Mouse (Mus musculus): Measurements from ENCODE around the gene Slc20a1. TPM values are rescaled to one million over a fixed set of nuclear protein-coding genes. Genes with fewer than 3 reads are reported as not detected.

Slc20a1 gene
- polyA plus RNA-seq, 1 experiment from 2014 or later = 20.1 TPM

DNA sequence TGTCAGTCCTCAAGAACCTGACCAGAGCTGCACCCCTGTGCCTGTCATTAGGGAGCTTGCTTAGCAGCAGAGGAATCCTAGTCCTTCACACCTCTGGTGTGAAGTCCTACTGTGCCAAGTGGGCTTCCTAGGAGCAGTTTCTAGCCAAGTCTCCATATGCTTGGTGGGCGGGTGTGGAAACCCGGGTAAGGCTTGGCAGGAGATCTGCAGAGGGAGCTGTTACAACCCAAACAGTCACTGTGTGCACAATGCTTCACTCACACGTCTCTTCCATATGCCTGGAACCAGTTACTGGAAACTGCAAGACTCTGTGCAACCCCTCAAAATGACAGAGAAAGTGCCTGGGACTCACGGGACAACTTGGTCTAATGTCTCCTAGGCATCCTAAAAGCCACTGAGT, 33.5 kb downstream of the Slc20a1 start:
- no peak overlapping the region for H3K9ac ChIP-seq (ENCODE audit: low read length)
- 32% methylated on average over 4 of the region's 4 CpGs for WGBS
- peak; percentile 70 for ATAC-seq (ENCODE audit: low read depth)
- no peaks in the 10 kb centered on the region for H3K9me3 ChIP-seq (ENCODE audit: control insufficient read depth, low read length)
- H3K36me3 ChIP-seq (ENCODE audit: control insufficient read depth, insufficient read depth, low read length) = no peaks in the 10 kb centered on the region
- no peaks in the 10 kb centered on the region for H3K4me1 ChIP-seq (replicated peaks; ENCODE audit: control insufficient read depth, insufficient read depth, low read length)
- H3K4me2 ChIP-seq (ENCODE audit: low read depth, low read length) = no peak overlapping the region
- no peaks in the 10 kb centered on the region; the same call in 1 of the 2 replicates for H3K27me3 ChIP-seq (ENCODE audit: control insufficient read depth, insufficient read depth, low read depth, low read length)
- H3K27ac ChIP-seq (ENCODE audit: low read length) = no peak overlapping the region
- no peak overlapping the region for H3K4me3 ChIP-seq (ENCODE audit: low read length)

DNA sequence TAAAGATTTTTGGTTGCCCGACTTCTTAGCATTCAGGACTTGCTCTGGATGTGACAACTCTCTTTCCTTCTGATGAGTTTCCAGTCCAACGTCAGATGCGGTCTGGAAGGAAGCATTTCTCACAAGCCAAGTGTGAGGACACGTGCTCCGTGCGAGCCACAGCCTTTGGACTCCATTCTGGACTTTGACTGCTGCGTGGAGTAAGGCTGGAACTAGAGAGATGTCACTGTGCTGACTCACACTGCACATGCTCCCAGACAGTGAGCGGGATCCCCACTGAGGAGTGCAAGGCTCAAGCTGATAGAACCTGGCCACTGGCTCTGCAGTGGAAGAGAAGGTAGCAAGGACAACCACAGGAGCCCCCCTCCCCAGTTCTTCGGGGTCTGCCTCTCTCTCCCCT, 33.9 kb downstream of the Slc20a1 start:
- no peaks in the 10 kb centered on the region; the same call in 1 of the 2 replicates for H3K27me3 ChIP-seq (ENCODE audit: control insufficient read depth, insufficient read depth, low read depth, low read length)
- H3K36me3 ChIP-seq (ENCODE audit: control insufficient read depth, insufficient read depth, low read length) = no peaks in the 10 kb centered on the region
- H3K9ac ChIP-seq (ENCODE audit: low read length) = no peak overlapping the region
- no peak overlapping the region for H3K27ac ChIP-seq (ENCODE audit: low read length)
- no peaks in the 10 kb centered on the region for H3K9me3 ChIP-seq (ENCODE audit: control insufficient read depth, low read length)
- H3K4me2 ChIP-seq (ENCODE audit: low read depth, low read length) = no peak overlapping the region
- no peak overlapping the region for H3K4me3 ChIP-seq (ENCODE audit: low read length)
- ATAC-seq (ENCODE audit: low read depth) = no peak
- H3K4me1 ChIP-seq (replicated peaks; ENCODE audit: control insufficient read depth, insufficient read depth, low read length) = no peaks in the 10 kb centered on the region
- 71% methylated on average over 9 of the region's 9 CpGs for WGBS

DNA sequence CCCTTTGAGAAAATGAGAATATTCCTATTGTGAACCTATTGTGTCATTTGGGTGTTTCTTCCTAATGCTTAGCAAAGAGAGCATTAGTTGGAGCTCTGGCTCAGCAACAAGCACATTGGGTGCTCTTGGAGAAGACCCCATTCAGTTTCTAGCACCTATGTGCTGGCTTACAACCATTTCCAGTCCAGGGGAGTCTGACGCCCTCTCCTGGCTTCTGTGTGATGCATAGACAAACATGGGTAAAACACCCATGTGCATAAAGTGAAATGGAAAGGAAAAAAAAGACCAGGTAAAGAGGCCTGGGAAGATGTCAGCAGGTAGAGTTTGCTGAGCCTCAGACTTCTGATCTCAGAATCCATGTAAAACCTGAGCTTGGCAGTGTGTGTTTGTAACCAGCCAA, 34.7 kb downstream of the Slc20a1 start:
- H3K9me3 ChIP-seq (ENCODE audit: control insufficient read depth, low read length) = no peaks in the 10 kb centered on the region
- H3K4me3 ChIP-seq (ENCODE audit: low read length) = no peak overlapping the region
- H3K4me1 ChIP-seq (replicated peaks; ENCODE audit: control insufficient read depth, insufficient read depth, low read length) = no peaks in the 10 kb centered on the region
- H3K27ac ChIP-seq (ENCODE audit: low read length) = no peak overlapping the region
- H3K36me3 ChIP-seq (ENCODE audit: control insufficient read depth, insufficient read depth, low read length) = no peaks in the 10 kb centered on the region
- no peak overlapping the region for H3K9ac ChIP-seq (ENCODE audit: low read length)
- WGBS = 87% methylated on average over 1 of the region's 1 CpGs
- ATAC-seq (ENCODE audit: low read depth) = no peak
- no peaks in the 10 kb centered on the region; the same call in 1 of the 2 replicates for H3K27me3 ChIP-seq (ENCODE audit: control insufficient read depth, insufficient read depth, low read depth, low read length)
- H3K4me2 ChIP-seq (ENCODE audit: low read depth, low read length) = no peak overlapping the region

DNA sequence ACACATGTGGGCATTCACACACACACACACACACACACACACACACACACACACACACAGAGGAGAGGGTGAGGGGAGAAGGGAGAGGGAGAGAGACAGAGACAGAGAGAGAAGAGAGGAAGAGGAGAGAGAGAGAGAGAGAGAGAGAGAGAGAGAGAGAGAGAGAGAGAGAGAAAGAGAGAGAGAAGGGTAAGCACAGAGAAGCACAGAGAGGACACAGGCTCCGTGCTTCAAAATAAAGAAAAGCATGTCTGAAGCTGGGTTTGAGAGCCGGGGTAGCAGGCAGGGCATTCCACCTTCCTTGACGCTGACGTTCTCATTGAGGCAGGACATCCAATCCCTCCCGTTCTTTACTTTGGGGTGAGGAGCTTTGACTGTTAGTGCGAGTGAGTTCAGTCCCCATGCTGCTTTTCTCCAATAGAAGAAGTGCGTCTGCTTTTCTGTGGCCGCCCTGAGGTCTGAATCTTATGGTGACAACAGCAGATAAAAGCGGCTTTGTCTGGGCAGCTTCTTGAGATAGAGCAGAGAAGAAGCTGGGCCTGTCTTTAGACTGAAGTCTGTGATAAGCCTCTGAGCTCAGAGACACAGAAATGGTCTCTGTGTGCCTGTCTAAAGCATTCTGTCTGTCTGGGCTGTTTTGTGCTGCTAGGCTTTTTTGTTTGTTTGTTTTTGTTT, 35.4 kb downstream of the Slc20a1 start:
- no peak overlapping the region for H3K4me2 ChIP-seq (ENCODE audit: low read depth, low read length)
- H3K9me3 ChIP-seq (ENCODE audit: control insufficient read depth, low read length) = no peaks in the 10 kb centered on the region
- no peaks in the 10 kb centered on the region; the same call in 1 of the 2 replicates for H3K27me3 ChIP-seq (ENCODE audit: control insufficient read depth, insufficient read depth, low read depth, low read length)
- no peak for ATAC-seq (ENCODE audit: low read depth)
- no peak overlapping the region for H3K4me3 ChIP-seq (ENCODE audit: low read length)
- no peaks in the 10 kb centered on the region for H3K36me3 ChIP-seq (ENCODE audit: control insufficient read depth, insufficient read depth, low read length)
- no peak overlapping the region for H3K27ac ChIP-seq (ENCODE audit: low read length)
- 31% methylated on average over 9 of the region's 9 CpGs for WGBS
- H3K9ac ChIP-seq (ENCODE audit: low read length) = no peak overlapping the region
- H3K4me1 ChIP-seq (replicated peaks; ENCODE audit: control insufficient read depth, insufficient read depth, low read length) = no peaks in the 10 kb centered on the region

DNA sequence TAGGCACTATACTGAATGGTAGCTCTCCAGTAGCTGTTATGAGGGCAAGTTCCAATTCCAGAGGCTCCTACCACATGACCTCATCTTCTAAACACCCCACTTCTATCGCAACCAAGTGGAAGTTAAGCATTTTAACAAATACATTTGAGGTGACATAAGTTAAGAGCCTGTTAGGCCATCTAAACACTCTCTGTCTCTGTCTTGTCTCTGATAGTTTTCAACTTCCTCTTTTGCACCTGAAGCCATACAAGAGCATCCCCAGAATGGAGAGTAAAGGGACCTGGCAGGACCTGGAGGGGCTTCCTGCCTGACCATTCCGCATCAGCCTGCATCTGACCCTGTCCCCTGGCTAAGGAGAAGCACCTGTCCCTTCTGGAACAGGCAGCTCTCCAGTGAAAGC, 36.2 kb downstream of the Slc20a1 start:
- Histone ChIP-seq H3K9me3 (ENCODE audit: control insufficient read depth, low read length) (no peaks in the 10 kb centered on the region), H3K4me3 (ENCODE audit: low read length) (no peak overlapping the region), H3K27ac (ENCODE audit: low read length) (no peak overlapping the region), H3K27me3 (ENCODE audit: control insufficient read depth, insufficient read depth, low read depth, low read length) (no peaks in the 10 kb centered on the region; the same call in 1 of the 2 replicates), H3K4me2 (ENCODE audit: low read depth, low read length) (no peak overlapping the region), H3K9ac (ENCODE audit: low read length) (no peak overlapping the region), H3K36me3 (ENCODE audit: control insufficient read depth, insufficient read depth, low read length) (no peaks in the 10 kb centered on the region), H3K4me1 (replicated peaks; ENCODE audit: control insufficient read depth, insufficient read depth, low read length) (no peaks in the 10 kb centered on the region)
- 55% methylated on average over 2 of the region's 2 CpGs for WGBS
- no peak for ATAC-seq (ENCODE audit: low read depth)

DNA sequence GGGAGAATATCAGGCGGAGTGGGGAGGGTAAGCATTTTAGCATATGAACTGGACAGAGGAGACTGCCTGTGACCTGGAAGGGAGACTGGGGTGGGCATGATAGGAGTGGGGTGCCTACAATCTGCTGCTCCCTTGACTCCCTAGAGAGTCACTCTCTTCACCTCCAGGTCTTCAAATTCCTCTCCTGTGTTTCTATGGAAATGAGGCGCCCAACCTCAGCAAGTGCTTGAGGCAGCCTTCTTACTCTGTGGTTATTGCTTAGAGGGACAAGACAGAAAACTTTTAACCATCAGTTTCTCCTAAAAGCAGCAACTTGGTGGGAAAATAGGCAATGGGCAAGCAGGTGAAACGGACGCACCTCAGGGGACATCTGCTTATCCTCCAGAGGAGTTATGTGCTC, 38.0 kb downstream of the Slc20a1 start:
- WGBS = 77% methylated on average over 4 of the region's 4 CpGs
- H3K4me2 ChIP-seq (ENCODE audit: low read depth, low read length) = no peak overlapping the region
- no peaks in the 10 kb centered on the region; the same call in 1 of the 2 replicates for H3K27me3 ChIP-seq (ENCODE audit: control insufficient read depth, insufficient read depth, low read depth, low read length)
- H3K4me3 ChIP-seq (ENCODE audit: low read length) = no peak overlapping the region
- H3K27ac ChIP-seq (ENCODE audit: low read length) = no peak overlapping the region
- H3K36me3 ChIP-seq (ENCODE audit: control insufficient read depth, insufficient read depth, low read length) = no peaks in the 10 kb centered on the region
- no peak for ATAC-seq (ENCODE audit: low read depth)
- H3K9me3 ChIP-seq (ENCODE audit: control insufficient read depth, low read length) = no peaks in the 10 kb centered on the region
- H3K4me1 ChIP-seq (replicated peaks; ENCODE audit: control insufficient read depth, insufficient read depth, low read length) = no peaks in the 10 kb centered on the region
- no peak overlapping the region for H3K9ac ChIP-seq (ENCODE audit: low read length)

DNA sequence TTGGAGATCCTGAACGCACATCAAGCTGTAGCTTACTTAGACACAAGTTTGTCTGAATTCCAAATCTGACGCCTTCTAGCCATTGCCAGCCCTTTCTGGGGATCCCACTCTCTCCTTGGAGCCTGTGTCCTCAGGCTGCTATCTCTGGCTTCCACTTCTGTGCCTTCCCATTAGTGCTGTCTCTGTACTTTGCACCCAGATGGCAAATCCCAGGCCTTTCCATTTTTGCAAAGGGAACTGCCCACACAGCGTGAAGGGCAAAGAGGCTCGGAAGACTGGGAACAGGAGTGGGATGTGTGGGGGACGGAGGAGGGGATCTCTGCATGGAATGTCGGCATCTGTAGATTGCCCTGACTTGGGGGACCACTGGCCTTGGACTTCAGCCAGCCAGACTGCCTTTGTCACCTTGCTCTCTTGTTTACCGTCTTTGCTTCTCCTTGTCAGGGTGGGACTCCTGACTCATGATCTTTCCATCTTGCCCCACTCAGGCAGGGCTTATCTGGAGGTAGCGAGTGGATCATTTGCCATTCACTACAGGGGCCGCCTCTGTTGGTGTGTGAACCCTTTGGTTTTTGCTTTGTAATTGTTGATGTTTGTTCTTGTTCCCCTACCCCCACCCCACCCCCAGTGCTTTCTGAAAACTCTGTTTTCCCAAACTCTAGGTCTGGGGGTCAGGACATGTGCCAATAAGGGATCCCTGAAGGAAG, 42.3 kb downstream of the Slc20a1 start:
- Histone ChIP-seq H3K9me3 (ENCODE audit: control insufficient read depth, low read length) (no peaks in the 10 kb centered on the region), H3K27me3 (ENCODE audit: control insufficient read depth, insufficient read depth, low read depth, low read length) (no peaks in the 10 kb centered on the region), H3K4me1 (replicated peaks; ENCODE audit: control insufficient read depth, insufficient read depth, low read length) (peaks cover 11% of the 10 kb centered on the region), H3K36me3 (ENCODE audit: control insufficient read depth, insufficient read depth, low read length) (no peaks in the 10 kb centered on the region), H3K4me2 (ENCODE audit: low read depth, low read length) (no peak overlapping the region), H3K27ac (ENCODE audit: low read length) (no peak overlapping the region), H3K4me3 (ENCODE audit: low read length) (no peak overlapping the region), H3K9ac (ENCODE audit: low read length) (no peak overlapping the region)
- no peak for ATAC-seq (ENCODE audit: low read depth)
- 47% methylated on average over 9 of the region's 9 CpGs for WGBS

DNA sequence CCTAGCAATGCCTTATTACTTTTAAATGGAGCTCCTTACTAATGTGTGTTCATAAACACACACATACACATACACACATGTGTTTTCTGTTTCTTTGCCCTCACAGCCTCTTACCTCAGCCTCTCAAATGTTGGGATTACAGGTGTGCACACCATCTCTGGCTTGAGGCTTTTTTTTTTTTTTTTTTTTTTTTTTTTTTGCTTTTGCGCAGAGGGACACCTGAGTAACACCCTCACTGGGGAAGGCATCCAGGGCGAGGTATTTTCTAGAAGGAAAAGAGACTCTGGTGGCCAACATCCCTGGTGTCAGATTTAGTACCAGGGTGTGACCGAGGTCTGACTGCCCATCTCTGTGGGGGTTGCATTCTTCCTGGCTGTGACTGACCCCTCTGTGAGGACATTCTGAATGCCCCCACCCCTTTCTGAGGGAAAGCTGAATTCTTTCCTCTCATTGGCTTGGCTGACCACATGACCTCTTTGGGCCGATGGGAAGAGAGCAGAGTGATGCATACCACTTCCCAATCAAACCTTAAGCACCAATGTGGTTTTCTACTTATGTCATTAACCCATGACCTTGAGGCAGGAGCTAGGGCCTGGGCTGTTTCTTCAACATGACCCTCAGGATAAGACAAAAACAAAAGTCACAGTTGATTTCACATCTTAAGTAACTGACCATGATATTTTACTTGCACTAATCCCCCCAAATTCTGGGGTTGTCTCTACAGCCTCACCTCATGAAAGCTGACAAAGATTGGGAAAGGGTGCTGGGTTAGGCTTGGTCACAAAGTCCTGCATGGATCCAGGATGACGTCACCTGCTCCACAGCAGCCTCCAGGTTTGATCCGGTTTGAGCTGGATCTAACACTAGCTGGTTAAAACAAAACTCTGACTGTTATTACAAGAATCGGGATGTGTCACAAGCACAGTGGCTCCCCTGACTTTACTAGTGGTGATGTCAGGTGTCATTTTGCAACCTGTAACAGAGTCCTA, 43.6 kb downstream of the Slc20a1 start:
- Histone ChIP-seq H3K27me3 (ENCODE audit: control insufficient read depth, insufficient read depth, low read depth, low read length) (no peaks in the 10 kb centered on the region), H3K9me3 (ENCODE audit: control insufficient read depth, low read length) (no peaks in the 10 kb centered on the region), H3K27ac (ENCODE audit: low read length) (no peak overlapping the region), H3K9ac (ENCODE audit: low read length) (no peak overlapping the region), H3K36me3 (ENCODE audit: control insufficient read depth, insufficient read depth, low read length) (no peaks in the 10 kb centered on the region), H3K4me3 (ENCODE audit: low read length) (no peak overlapping the region), H3K4me1 (replicated peaks; ENCODE audit: control insufficient read depth, insufficient read depth, low read length) (peaks cover 11% of the 10 kb centered on the region), H3K4me2 (ENCODE audit: low read depth, low read length) (no peak overlapping the region)
- 51% methylated on average over 7 of the region's 7 CpGs for WGBS
- ATAC-seq (ENCODE audit: low read depth) = no peak

DNA sequence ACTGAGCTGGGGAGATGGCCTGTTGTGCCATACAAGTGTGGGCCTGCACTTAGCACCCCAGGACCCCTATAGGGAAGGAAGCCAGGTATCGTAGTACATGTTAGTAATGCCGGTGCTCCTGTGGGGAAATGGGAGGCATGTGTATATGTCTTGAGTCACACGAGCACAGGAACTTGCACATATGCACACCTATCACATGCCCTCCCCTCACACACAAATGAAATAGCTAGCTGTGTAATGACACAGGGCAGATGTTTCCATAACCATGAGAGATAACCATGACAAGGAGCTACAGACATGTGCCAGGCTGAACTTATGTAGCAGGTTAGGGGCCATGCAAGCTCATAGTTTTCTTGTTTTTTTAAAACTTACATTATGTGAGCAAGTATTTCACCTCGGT, 44.4 kb downstream of the Slc20a1 start:
- no peak overlapping the region for H3K27ac ChIP-seq (ENCODE audit: low read length)
- no peaks in the 10 kb centered on the region for H3K27me3 ChIP-seq (ENCODE audit: control insufficient read depth, insufficient read depth, low read depth, low read length)
- H3K4me2 ChIP-seq (ENCODE audit: low read depth, low read length) = no peak overlapping the region
- H3K9ac ChIP-seq (ENCODE audit: low read length) = no peak overlapping the region
- WGBS = 56% methylated on average over 4 of the region's 4 CpGs
- H3K4me1 ChIP-seq (replicated peaks; ENCODE audit: control insufficient read depth, insufficient read depth, low read length) = peaks cover 11% of the 10 kb centered on the region
- no peak for ATAC-seq (ENCODE audit: low read depth)
- H3K9me3 ChIP-seq (ENCODE audit: control insufficient read depth, low read length) = no peaks in the 10 kb centered on the region
- H3K36me3 ChIP-seq (ENCODE audit: control insufficient read depth, insufficient read depth, low read length) = no peaks in the 10 kb centered on the region
- H3K4me3 ChIP-seq (ENCODE audit: low read length) = no peak overlapping the region
